Mouse (Mus musculus): Measurements from ENCODE around the gene Blcap.

Gene Blcap

DNA sequence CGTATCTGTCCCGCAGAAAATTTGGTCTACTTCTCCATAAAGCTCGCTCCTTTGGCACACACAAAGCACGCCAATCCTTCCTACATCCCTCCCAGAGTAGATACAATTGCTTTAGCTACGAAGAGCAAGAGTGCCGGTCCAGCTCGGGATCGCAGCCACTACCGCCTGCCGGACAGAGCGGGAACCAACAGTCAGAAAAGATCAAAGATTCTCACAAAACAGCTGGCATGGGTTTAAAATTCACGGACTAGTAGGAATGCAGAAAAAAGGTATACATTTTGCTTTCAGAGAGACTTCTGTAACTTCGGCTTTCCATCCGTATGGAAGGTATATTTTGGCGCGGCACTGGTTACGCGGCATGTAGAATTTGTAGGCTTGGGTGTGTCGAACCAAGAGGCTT lies 11.6 kb downstream of the Blcap start:
- DNase-seq: no peak

DNA sequence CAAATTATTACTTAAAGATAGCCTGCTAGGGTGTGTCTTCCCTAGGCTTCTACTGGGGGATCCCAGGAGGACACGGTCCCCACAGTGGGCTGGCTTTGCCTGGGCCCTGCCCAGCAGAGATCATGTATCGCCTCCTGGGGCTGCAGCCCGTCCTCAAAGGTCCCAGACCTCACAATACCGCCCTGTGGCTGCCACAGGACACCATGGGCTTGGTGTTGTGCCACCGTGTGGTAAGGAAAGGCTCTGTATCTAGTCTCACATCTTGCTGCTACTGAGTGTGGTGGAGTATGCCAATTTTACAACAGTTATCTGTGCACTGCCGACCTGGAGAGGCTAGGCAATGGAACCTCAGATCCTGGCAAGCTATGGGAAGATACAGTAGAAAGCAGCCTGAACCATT lies 12.6 kb downstream of the Blcap start:
- DNase-seq: peak; percentile 41

DNA sequence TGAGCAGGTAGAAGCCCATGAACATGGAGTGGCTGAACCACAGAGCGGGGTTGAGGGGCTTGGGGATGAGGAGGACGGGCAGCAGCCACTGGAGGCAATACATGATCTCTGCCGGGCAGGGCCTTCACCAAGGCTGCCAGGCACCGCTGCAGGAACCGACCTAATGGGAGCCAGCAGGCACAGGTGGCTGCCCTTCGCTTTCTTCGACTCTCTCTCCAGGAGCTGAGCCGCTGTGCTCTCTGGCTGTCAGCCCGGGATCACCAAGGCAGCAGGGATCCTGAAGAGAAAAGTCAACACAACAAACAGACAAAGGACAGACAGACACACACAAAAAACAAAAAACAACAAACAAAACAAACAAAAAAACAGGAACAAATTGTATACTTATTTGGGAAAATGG lies 13.0 kb downstream of the Blcap start:
- DNase-seq: peak; percentile 63

DNA sequence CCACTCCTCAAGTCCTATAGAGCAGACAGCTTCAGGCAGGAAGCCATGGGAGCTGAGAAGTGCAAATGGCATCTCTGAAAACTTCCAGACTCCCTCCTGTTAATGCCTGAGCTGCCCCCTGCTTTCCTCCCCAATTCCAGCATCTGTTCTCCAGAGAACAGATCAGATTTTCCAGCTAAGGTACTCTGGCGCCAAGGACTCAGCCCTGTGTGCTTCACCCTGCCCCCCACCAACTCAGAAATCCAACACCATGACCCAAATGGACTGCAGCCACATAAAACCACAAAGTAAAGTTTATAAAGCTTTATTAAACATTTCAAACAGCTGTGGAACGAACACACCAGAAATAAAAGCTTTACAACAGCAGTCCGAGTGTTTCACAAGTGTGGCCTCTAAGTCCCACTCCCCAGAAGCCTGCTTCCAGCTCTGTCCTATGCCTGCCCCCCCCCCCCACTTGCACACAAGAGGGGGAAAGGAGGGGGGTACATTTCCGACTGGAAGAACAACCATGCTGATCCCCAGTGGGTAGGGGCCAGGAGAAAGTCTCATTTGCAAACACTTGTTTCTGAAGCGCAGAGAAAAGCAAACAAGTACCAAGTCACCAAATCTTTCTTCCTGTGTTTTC lies 14.9 kb downstream of the Blcap start:
- DNase-seq: no peak

DNA sequence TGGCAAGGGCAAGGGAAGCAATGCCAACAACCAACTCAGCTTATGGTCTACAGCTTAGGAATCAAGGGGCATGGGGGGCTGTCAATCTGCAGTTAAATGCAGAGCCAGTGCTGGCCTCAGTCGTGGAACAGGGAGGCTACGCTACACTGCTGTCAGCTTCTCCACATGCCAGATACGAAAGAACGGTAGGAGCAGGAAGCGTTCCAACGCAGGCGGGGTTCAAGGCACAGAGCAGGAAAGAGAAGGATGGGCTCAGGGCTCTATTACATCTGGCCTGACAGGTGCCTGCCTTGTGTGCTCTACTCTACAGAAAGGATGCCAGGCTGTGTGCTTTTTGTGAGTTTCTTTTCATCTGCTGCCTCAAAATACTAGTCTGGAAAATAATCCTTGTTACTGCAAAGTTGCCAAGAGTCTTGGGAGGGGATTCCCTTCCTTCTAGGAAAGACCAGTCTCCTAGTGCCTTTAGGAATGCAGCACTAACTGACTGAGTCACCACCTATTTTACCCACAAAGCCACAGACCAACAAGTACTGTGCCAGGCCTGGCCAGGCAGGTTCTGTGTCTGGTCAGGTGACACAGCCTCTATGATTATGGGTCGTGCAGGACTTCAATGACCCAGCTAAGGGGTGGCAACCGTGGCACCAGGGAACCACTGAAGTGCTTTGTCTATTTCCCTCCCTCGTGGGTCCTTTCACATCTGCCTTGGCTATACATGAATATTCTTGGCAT lies 18.8 kb downstream of the Blcap start:
- no peak for DNase-seq

DNA sequence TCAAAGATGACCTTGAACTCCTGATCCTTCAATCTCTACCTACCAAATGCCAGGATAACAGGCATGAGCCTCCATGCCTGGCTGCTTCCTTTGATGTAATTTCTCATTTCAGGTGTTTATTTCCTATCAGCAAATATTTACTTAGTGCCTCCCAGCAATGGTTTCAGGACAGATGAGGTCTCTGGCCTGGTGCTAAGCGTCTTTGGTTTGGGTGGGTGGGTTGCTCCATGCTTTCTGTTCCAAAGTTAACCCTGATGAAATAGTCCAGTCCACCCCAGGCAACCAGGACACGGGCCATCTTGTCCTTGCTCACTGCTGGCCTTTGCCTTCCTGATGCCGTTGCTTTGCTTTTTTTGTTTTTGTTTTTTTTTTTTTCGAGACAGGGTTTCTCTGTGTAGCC lies 20.8 kb downstream of the Blcap start:
- DNase-seq: no peak

DNA sequence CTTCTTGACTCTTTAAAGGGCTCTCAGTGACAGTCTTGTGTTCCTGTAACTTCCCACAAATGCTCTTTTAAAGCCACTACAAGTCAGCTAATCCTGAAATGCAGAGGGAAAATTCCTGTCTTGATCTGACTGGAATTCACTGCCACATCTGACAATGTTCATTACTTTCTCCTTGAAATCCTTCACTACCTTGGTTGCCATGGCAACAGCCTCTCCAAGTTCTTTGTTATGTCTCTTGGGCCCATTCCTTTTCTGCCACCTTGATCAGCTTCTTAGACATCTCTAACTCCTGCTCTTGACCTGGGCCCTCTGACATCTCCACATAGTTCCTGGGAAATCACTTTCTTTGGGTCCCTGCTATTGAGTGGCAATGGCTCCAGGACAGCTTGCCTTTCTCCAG lies 24.4 kb downstream of the Blcap start:
- DNase-seq: no peak

DNA sequence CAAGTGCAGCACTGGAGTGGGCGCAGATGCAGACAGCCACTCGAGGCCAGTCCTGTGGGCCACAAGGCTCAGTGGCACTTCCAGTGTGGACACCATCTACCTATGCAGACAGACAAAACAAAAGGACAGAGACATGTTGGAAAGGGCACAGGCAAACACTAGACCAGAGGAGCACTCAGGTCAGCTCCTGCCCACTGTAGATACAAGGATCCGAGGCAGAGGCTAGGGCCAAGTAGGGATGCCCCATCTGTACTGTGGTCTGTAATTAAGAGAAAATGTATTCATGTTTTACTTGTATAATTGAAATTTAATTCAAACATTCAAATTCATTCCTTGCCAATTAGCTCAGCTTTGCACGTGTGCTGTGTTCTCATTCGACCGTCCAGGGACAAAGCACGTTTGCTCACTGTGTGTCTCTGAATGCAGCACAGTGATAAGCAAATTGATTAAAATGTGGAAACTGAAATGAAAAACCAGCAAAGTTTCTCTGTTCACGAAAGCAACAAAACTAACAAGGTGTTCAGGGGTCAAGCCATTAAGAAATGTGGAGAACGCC lies 26.7 kb downstream of the Blcap start:
- DNase-seq: no peak

DNA sequence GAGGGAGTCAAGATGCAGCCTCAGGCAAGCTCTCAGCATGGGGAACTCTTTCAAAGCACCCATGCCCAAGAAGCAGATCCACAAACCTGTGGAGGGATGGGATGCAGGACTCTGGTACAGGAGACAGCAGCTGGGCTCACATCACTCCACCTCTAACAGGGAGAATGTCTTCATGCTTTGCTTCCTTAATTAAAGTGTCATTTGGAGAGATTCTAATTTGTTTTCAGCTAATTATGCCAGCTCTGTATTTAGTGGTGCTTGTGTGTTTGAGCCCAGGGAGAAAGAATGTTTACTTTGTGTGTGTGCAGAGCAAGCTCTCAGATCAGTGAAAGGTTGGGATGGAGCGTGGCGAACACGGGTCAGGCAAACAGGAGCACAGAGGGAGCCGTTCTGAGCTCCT lies 28.7 kb downstream of the Blcap start:
- no peak for DNase-seq

DNA sequence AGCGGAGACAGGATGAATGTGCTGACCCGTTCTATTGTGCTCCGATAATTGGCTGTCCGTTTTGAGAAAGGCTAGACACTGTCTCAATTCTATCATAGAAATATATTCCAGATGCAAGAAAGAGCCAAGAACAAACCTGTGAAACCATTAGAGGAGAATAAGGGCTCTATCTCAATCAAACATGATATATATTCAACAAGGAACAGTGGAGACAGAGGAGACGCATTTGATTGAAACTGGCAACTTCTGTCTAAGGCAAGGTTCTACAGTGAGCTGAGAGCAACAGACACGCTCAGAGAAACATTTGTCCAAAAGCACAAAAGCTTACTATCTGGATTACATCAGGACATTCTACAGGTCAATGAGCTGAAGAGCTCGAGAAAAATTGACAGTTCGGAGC lies 29.4 kb downstream of the Blcap start:
- no peak for DNase-seq

DNA sequence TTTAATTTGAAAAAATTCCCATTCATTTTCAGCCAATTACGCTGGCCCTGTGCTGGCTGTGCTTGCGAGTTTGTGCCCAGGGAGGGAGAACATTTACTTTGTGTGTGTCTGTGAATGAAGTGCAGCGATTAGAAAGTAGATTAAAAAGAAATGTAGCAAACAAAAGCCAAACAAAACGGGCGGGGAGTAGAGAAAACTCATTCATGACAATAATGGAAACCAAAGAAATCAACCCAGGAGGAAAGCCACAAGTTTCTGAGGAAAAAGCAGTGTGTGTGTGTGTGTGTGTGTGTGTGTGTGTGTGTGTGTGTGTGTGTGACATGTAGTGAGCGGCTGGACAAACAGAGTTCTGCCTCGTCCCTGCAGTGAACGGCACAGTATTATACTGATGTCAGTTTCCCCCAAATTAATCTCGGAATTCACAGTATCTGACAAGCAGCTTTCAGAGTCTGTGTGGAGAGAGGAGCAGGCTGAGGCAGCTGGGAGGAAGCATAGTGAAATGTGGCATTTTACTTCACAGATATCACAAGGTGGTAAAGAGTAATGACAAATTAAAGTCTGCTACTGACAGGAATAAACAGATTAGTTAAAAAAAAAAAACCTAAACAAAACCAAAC lies 30.0 kb downstream of the Blcap start:
- DNase-seq: no peak

DNA sequence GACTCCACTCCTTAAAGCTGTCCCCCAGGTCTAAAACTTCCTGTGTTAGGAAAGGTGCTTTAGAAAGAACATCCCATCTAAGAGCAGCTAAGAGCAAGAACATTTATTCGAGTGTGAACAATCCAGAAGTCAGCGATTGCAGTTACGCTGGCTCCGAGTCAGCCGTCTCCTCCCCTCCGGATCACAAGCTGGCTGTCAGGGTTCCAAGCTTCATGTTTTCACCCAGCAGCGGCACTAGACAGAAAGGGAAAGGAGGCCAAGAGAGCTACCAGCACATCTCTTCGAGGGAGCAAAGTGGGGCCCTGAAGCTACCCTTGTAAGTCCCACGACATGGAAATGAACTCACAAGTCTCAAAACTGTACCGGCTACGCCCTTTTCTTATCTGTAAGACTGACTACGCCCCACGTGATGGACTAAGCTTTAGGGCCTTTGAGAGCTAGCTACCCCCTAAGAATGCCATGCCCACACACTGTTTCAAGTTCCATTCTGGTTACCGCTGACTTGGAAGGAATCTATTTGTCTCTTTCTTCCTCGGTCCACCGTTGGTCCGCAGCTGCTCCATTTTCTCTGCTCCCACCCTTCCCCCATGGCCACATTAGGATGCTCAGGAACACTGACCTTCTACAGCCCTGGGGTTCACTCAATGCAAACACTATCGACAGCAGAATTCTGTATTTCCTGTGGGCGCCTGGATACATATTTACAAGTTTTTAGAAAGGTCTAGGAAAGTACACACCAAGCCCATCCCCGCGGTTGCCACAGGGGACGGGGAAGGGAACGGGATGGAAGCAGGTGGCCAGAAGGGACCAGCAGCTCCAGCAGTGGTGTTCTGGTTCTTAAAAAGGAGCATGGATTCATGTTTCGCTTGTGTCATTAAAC lies 30.8 kb downstream of the Blcap start:
- DNase-seq: no peak

DNA sequence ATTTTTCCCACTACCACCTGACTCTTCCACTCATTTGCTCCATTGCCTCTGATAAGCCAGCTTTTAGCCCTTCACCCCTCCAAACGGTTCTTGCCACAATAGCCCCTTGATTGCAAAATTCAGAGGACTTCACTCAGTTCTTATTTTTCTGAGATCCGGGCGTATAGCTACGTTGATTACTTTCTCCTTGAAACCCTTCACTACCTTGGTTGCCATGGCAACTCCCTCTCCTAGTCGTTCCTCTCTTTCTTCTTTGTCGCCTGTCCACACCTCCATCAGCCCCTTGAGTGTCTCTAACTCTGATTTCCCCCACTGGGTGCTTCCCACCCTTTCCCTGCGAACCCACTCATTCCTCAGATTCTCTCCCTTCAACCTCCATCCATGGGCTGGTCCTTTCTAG lies 34.0 kb downstream of the Blcap start:
- no peak for DNase-seq

DNA sequence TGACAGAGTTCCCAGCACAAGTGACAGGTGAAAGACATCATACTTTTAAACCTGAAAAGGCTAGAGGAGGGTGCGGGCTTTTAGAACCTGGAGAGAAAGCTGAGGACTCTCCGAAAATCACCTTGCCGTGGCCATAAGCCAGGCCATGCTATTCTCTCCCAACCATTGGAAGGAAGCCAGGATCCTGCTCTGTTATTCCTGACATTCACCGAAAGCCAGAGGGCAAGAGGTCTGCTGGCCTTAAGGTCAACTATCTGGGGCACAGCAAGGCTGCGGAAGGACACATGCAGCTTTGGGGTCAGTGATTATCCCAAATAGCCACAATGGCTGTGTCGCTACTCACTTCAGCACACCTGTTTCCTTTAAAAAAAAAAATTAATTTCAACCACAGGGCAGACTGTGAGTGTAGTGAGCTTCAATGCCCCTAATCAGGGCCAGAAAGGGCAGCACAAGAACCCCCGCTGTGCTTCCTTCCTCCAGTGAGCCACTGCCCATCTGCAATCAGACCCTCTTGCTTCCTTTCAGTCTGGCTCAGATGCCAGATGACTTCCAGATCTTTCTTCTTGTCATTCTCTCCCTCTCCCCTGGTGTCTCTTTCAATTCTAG lies 34.5 kb downstream of the Blcap start:
- DNase-seq: no peak

DNA sequence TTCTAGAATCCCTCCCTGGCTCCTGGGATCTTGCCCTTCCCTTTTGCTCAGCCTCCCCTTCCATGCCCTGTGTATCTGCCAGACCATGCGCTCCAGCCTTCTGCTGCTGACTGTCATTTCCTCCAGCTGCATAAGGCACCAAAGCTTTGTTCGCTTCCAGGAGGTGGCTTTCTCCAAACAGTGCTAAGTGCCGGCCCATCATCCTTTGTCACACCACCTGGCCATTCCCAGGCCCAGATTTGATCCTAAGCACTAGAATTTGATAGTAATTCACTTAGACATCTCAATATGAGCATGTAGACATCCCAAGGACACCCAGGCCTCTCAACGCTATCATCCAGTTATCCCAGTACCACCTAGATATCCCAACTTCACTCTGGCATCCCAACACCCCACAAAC lies 36.9 kb downstream of the Blcap start:
- DNase-seq: no peak

DNA sequence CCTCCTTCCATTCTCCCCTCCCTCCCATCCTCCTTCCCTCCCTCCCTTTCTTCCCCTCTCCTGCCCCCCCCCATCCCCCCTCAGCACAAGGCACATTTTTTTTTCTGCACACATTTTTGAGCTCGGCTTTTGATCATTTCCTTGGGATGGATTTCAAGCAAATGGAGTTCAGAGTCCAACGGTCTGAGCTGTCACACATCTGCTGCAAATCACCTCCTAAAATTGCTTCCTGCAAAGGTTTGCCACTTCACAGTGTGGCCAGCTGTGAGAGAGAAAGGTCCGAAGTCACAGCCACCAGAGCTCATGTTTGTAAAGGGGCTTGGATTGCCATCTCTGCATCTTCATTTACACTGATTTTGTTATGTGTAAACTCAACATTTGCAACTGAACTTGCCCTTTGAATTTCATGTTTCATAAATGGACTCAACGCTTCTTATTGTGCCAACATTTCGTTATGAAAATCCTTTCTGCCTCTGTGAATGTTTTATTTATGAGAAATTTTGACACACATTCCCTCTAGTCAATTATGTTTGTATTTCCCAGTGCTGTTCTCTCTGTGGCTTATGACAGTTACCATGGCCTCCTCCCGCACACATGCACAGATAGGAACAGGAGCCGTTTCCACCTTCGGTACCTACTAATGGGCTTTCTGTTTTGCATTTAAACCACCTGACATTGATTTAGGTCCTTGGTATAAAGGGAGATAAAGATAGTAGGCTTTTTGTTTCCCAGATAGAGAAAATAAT lies 39.2 kb downstream of the Blcap start:
- no peak for DNase-seq

DNA sequence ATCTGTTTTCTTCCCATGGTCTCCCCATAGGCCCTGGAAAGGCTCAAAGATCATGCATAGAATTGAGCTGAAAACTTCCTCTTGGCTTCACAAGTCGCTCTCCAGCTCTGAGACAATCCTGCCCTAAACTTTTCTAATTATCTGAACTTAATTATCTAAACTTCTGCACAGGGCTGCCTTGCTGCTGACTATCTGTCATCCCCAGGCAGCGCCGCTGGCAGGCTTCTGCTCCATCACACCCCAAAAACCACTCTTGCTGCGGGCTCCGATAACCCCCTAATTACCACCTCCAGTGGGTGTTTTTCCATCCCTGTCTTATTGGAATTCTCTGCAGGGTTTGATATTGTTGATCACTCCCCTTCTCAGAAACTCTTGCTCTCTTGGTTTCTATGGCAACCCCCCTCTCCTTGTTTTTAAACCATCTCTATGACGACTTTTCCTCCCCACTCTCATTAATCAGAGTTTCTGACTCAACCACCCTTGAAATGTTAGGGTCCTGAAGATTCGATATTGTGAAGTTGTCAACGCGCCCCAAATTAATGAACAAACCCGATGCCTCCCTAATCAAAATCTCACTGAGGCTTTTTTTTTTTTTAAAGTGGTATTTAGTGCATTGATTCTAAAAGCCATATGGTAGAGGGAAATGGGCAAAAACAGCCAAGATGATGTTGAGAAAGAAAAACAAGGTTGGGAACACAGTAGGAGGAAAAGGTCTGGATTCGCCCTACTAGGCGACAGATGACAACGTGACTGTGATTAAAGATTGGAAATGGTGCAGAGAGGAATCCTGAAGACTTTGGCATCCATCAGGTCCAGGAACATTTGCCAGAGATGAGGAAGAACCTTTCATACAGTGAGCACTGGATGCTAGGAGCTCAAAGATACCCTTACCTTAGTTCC lies 40.8 kb downstream of the Blcap start:
- DNase-seq: no peak

DNA sequence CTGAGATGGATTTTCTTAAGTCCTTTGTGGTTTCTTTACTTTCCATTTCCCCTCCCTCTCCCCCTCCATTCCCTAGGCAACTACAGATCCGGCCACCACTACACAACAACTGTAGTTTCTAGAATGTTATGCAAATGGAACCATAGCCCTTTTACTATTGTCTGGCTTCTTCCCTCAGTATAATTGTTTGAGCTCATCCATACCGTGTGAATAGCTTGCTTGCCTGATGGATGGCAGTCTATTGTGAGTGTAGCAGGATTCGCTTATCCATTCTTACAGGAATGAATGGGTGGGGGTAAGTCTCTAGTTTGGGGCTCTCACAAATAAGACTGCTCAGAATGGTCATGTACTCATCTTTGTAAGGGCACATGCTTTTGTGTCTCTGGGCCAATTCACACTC lies 48.5 kb downstream of the Blcap start:
- no peak for DNase-seq

DNA sequence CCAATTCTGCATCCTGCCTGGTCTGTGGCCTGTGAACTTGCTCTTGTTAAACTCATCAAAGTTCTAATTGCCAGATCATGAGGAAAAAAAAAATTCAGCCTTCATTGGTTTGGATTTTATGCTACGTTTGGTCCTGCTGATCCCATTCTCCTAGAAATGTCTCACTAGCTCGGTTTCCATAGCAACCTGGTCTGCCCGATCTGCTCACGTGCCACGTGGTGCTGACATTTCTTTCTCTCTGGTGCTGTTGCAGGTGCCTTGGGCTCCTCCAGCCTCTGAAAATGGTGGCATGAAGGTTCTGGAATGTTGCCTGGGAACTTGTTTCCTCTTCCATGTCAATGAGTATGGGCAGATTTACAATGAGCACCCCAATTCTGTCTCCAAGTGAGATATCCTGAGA lies 50.6 kb downstream of the Blcap start:
- no peak for DNase-seq

DNA sequence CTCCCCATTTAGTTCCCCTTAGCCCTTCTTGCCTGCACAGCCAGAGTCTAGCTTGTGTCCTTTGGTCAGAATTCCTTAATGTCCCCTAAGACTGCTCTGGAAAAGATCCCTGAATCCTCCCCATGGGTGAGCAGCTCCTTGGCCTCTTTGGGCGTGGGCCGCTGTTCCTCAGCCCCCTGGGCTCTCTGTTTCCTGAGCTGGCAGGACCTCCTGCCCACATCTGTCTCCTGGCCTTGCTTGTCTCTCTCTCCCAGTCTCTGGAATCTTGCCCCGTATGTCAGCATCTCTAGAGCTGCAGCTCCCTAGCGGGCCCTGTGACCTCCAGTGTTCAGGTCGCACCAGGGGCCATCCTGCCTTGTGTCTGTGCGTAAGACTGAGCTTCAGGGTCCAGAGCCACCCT lies 51.6 kb downstream of the Blcap start:
- no peak for DNase-seq

DNA sequence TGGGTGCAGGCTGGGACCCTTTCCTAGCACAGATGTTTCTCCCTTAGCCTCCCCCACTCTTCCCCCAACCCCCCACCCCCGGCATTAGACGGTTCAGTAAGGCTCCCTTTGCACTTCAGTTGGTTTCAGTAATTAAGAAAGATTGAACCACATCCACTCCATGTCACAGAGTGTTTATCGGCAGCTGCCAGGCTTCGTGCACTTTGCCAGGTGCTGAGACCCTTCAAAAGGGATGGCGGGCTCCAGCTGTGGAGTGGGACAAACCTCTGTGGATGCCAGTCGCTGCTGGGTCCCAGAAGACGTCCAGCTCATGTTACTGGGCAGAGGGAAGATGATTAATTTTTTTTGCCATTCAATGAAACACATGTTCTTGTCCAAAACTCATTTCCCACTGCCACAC lies 52.6 kb downstream of the Blcap start:
- DNase-seq: no peak
